8 mouse cellular contexts compared by ENCODE assay signal in the genomic region with DNA sequence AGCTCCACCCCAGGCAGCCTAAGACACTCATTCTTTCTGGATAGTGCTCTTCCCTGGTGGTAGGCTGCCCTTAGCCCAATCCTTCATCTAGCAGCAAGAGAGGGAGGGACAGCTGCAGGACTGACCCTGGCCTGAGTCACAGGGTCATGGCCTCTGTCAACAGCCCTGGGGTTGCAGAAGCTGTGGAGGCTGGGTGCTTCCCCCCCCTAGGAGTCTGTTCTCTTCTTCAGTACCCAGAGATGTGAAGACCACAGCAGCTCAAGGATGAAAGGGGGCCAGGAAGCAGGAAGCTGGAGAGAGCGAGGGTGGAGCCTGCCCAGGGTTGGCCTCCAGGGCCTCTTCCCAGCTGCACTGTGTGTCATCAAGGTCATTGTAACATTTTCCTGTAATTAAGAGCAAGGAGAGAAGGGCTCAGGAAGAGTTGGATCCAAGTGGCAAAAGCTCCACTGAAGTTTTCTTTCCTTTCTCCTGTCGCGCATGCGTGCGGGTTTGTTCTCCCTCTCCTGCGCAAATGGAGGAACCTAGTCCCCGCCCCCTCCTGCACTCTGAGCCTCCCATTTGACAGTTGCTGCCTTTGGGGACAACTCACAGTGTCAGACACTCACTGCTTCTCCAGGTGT. TPM values are rescaled to one million over a fixed set of nuclear protein-coding genes. Genes with fewer than 3 reads are reported as not detected.
DNase-seq lines count a peak whose midpoint lies in the region; ATAC-seq and TF ChIP-seq lines count a peak whose summit lies in the region.

No protein-coding gene starts in this region.

- peaks cover 13% of the 10 kb centered on the region for H3K4me1 ChIP-seq in heart, embryonic 11.5 days (ENCODE audit: control insufficient read depth, insufficient read depth, low read length)
- H3K4me1 ChIP-seq in liver, embryonic 12.5 days: peaks cover 42% of the 10 kb centered on the region
- H3K4me1 ChIP-seq in midbrain, postnatal 0 days (ENCODE audit: insufficient read depth, low read length): no peaks in the 10 kb centered on the region

- no peak overlapping the region for H3K4me3 ChIP-seq in C2C12 (ENCODE audit: insufficient read depth, poor library complexity, severe bottlenecking)
- H3K4me3 ChIP-seq in heart, embryonic 11.5 days (ENCODE audit: low read depth, low read length): peak overlapping the region; percentile 9; the same call in 1 of the 2 replicates
- H3K4me3 ChIP-seq in liver, embryonic 12.5 days: peak overlapping the region; percentile 14; the same call in 1 of the 2 replicates
- H3K4me3 ChIP-seq in midbrain, postnatal 0 days (ENCODE audit: low read depth, low read length): no peak overlapping the region

- no peak for TF ChIP-seq CTCF in C2C12 (IDR thresholded peaks at IDR 0.05; ENCODE audit: control insufficient read depth, insufficient read depth, insufficient read length)
- TF ChIP-seq CTCF in midbrain, postnatal 0 days (IDR thresholded peaks at IDR 0.05): no peak

- H3K36me3 ChIP-seq in C2C12 (ENCODE audit: control insufficient read depth, insufficient read depth): no peaks in the 10 kb centered on the region
- H3K36me3 ChIP-seq in heart, embryonic 11.5 days (ENCODE audit: control insufficient read depth, insufficient read depth, low read length): no peaks in the 10 kb centered on the region
- H3K36me3 ChIP-seq in liver, embryonic 12.5 days: no peaks in the 10 kb centered on the region
- no peaks in the 10 kb centered on the region for H3K36me3 ChIP-seq in midbrain, postnatal 0 days (ENCODE audit: insufficient read depth, low read length)

- H3K79me2 ChIP-seq in C2C12 (ENCODE audit: control insufficient read depth, insufficient read depth): no peaks in the 10 kb centered on the region

- H3K27me3 ChIP-seq in C2C12 (ENCODE audit: control insufficient read depth, insufficient read depth, insufficient read length): no peaks in the 10 kb centered on the region
- H3K27me3 ChIP-seq in heart, embryonic 11.5 days (ENCODE audit: control insufficient read depth, insufficient read depth, low read length): peaks cover 5% of the 10 kb centered on the region; the same call in 1 of the 2 replicates
- H3K27me3 ChIP-seq in liver, embryonic 12.5 days (replicated peaks): peaks cover 4% of the 10 kb centered on the region; the same call in 1 of the 2 replicates
- no peaks in the 10 kb centered on the region for H3K27me3 ChIP-seq in midbrain, postnatal 0 days (ENCODE audit: insufficient read depth, low read length)

- 0 out of 2 replicates have a peak, but pooled peaks have one; percentile 14 for ATAC-seq in heart, embryonic 11.5 days (replicated peaks; ENCODE audit: insufficient number of reproducible peaks, low FRiP score, low TSS enrichment)
- peak; percentile 47 for ATAC-seq in liver, embryonic 12.5 days
- no peak for ATAC-seq in midbrain, postnatal 0 days (ENCODE audit: low FRiP score)

- no peak overlapping the region for H3K9ac ChIP-seq in heart, embryonic 11.5 days (ENCODE audit: low read depth, low read length)
- no peak overlapping the region for H3K9ac ChIP-seq in liver, embryonic 12.5 days
- H3K9ac ChIP-seq in midbrain, postnatal 0 days (replicated peaks; ENCODE audit: low read length, poor library complexity, severe bottlenecking): no peak overlapping the region

- H3K79me3 ChIP-seq in C2C12 (ENCODE audit: low read depth): no peaks in the 10 kb centered on the region

- peak; percentile 41 for DNase-seq in NIH3T3 (ENCODE audit: low read depth)
- peak; percentile 92 for DNase-seq in thymus, postnatal 0 days (ENCODE audit: low spot score)
- no peak for DNase-seq in cerebellum, adult 9-10 months
- no peak for DNase-seq in right cerebral cortex, adult 18-20 months
- no peak for DNase-seq in midbrain, postnatal 0 days (ENCODE audit: low spot score)

- no peaks in the 10 kb centered on the region for H3K9me3 ChIP-seq in heart, embryonic 11.5 days (replicated peaks; ENCODE audit: control insufficient read depth, low read length)
- H3K9me3 ChIP-seq in liver, embryonic 12.5 days (replicated peaks): no peaks in the 10 kb centered on the region
- no peaks in the 10 kb centered on the region for H3K9me3 ChIP-seq in midbrain, postnatal 0 days (ENCODE audit: low read length)

- WGBS in heart, embryonic 11.5 days (ENCODE audit: insufficient replicate concordance): 46% methylated on average over 7 of the region's 7 CpGs
- 33% methylated on average over 7 of the region's 7 CpGs for WGBS in liver, embryonic 12.5 days (ENCODE audit: insufficient replicate concordance)
- 60% methylated on average over 7 of the region's 7 CpGs for WGBS in midbrain, postnatal 0 days

- H3K27ac ChIP-seq in heart, embryonic 11.5 days (ENCODE audit: low read depth, low read length): no peak overlapping the region
- H3K27ac ChIP-seq in liver, embryonic 12.5 days: peak overlapping the region; percentile 52
- no peak overlapping the region for H3K27ac ChIP-seq in midbrain, postnatal 0 days (ENCODE audit: low read depth, low read length)

- no peak overlapping the region for H3ac ChIP-seq in C2C12 (ENCODE audit: control insufficient read depth, insufficient read length, low read depth)

- peak overlapping the region; percentile 41 for H3K4me2 ChIP-seq in heart, embryonic 11.5 days
- H3K4me2 ChIP-seq in liver, embryonic 12.5 days: peak overlapping the region; percentile 48
- no peak overlapping the region for H3K4me2 ChIP-seq in midbrain, postnatal 0 days (ENCODE audit: low read depth, low read length, poor library complexity, severe bottlenecking)

TF ChIP-seq in C2C12, 6 proteins besides CTCF, POLR2A, EP300 and RAD21:
- no peak for TF ChIP-seq USF1 (IDR thresholded peaks at IDR 0.05; ENCODE audit: low read depth)
- TF ChIP-seq FOSL1 (IDR thresholded peaks at IDR 0.05; ENCODE audit: insufficient read depth, low read length, poor library complexity, severe bottlenecking): no peak
- no peak for TF ChIP-seq CEBPB (IDR thresholded peaks at IDR 0.05; ENCODE audit: low read depth)
- TF ChIP-seq MYOD1 (IDR thresholded peaks at IDR 0.05; ENCODE audit: control insufficient read depth, insufficient read length, low read depth): peak; percentile 94

RNA-seq across cellular contexts. Expression of a gene that starts 10.2 kb away (rescaled TPM):
- polyA plus RNA-seq in C2C12 (2012; fragmentation: generic; extraction: Trizol): 19.7 TPM
- polyA plus RNA-seq in heart, embryonic 11.5 days (2014; fragmentation: Nextera tagmentation; extraction: Ambion mirVana): 6.0 and 7.3 TPM in 2 replicates
- polyA plus RNA-seq in liver, embryonic 12.5 days (2016; fragmentation: Nextera tagmentation; extraction: Ambion mirVana): 8.8 and 9.2 TPM in 2 replicates
- 19.8 and 21.0 TPM in 2 replicates for polyA plus RNA-seq in thymus, postnatal 0 days (2015; fragmentation: Nextera tagmentation; extraction: Ambion mirVana)
- total RNA-seq in midbrain, postnatal 0 days (2014; rRNA removed): 19.7 and 19.8 TPM in 2 replicates
- 13.6 and 13.9 TPM in 2 replicates for polyA plus RNA-seq in midbrain, postnatal 0 days (2015; fragmentation: Nextera tagmentation; extraction: Ambion mirVana)

RNA-seq across cellular contexts. Expression of a gene that starts 18.1 kb away (rescaled TPM):
- 18.1 TPM for polyA plus RNA-seq in C2C12 (2012; fragmentation: generic; extraction: Trizol)
- polyA plus RNA-seq in heart, embryonic 11.5 days (2014; fragmentation: Nextera tagmentation; extraction: Ambion mirVana): 10.1 and 10.6 TPM in 2 replicates
- 5.7 and 5.9 TPM in 2 replicates for polyA plus RNA-seq in liver, embryonic 12.5 days (2016; fragmentation: Nextera tagmentation; extraction: Ambion mirVana)
- 54.4 and 64.4 TPM in 2 replicates for polyA plus RNA-seq in thymus, postnatal 0 days (2015; fragmentation: Nextera tagmentation; extraction: Ambion mirVana)
- 35.8 and 37.0 TPM in 2 replicates for total RNA-seq in midbrain, postnatal 0 days (2014; rRNA removed)
- 21.6 and 21.9 TPM in 2 replicates for polyA plus RNA-seq in midbrain, postnatal 0 days (2015; fragmentation: Nextera tagmentation; extraction: Ambion mirVana)

Comparison
In these comparisons a context has a peak if more than half of its experiments do, and no peak if none do; other contexts are left out.
1. H3K4me3 ChIP-seq: peak in heart, embryonic 11.5 days (single experiment) and liver, embryonic 12.5 days (single experiment); none in C2C12 (single experiment) and midbrain, postnatal 0 days (single experiment).
2. DNase-seq: peak in NIH3T3 (single experiment) and thymus, postnatal 0 days (single experiment); none in cerebellum, adult 9-10 months (single experiment), right cerebral cortex, adult 18-20 months (single experiment) and midbrain, postnatal 0 days (single experiment).